Mouse (Mus musculus) kidney, postnatal 25 days (tissue): ENCODE results near the gene Ccdc148.

Experiments used
- DNase-seq, 2 experiments: peaks; one replicate each; pipeline ENCODE4 v3.0.0; 2021; ENCODE audit warnings: mixed read lengths in 2 of 2

Ccdc148 gene

GRCm38 (mm10) chr2:59160605-59160963 lies at the start of gene Ccdc148, which contains the start of gene Pkp4:
Gene Ccdc148 (minus strand): TSS chr2:59160683.
Gene Pkp4 (plus strand): TSS chr2:59160850.
- peak; percentile 96 to 98 for DNase-seq

GRCm38 (mm10) chr2:59208276-59208675 lies 47.8 kb upstream of the Ccdc148 start:
- no peak for DNase-seq

- no peak for DNase-seq
Observed at GRCm38 (mm10) chr2:59207725-59208124, 47.2 kb upstream of the Ccdc148 start.

GRCm38 (mm10) chr2:59207240-59207639 lies 46.8 kb upstream of the Ccdc148 start:
- DNase-seq = no peak

GRCm38 (mm10) chr2:59206190-59206589 lies 45.7 kb upstream of the Ccdc148 start:
- DNase-seq = no peak

- DNase-seq = no peak
Observed at GRCm38 (mm10) chr2:59205092-59205491, 44.6 kb upstream of the Ccdc148 start.

GRCm38 (mm10) chr2:59203627-59204425 lies 43.3 kb upstream of the Ccdc148 start:
- DNase-seq = no peak

- DNase-seq = no peak
Observed at GRCm38 (mm10) chr2:59202930-59203329, 42.4 kb upstream of the Ccdc148 start.

- DNase-seq = no peak
Observed at GRCm38 (mm10) chr2:59200511-59200910, 40.0 kb upstream of the Ccdc148 start.

- no peak for DNase-seq
Observed at GRCm38 (mm10) chr2:59199476-59199976, 39.0 kb upstream of the Ccdc148 start.

GRCm38 (mm10) chr2:59197156-59197555 lies 36.7 kb upstream of the Ccdc148 start:
- no peak for DNase-seq

GRCm38 (mm10) chr2:59193117-59193516 lies 32.6 kb upstream of the Ccdc148 start:
- no peak for DNase-seq

GRCm38 (mm10) chr2:59191466-59191865 lies 31.0 kb upstream of the Ccdc148 start:
- peak in 1 of 2 experiments; percentile 63 for DNase-seq

- peak in 1 of 2 experiments; percentile 59 for DNase-seq
Observed at GRCm38 (mm10) chr2:59190186-59190585, 29.7 kb upstream of the Ccdc148 start.

GRCm38 (mm10) chr2:59189661-59190185 lies 29.2 kb upstream of the Ccdc148 start:
- DNase-seq = peak in 1 of 2 experiments; percentile 41

- DNase-seq = peak in 1 of 2 experiments; percentile 22
Observed at GRCm38 (mm10) chr2:59188306-59188705, 27.8 kb upstream of the Ccdc148 start.

- peak in 1 of 2 experiments; percentile 18 for DNase-seq
Observed at GRCm38 (mm10) chr2:59186966-59187365, 26.5 kb upstream of the Ccdc148 start.

GRCm38 (mm10) chr2:59186122-59186521 lies 25.6 kb upstream of the Ccdc148 start:
- DNase-seq = peak; percentile 83 to 90

GRCm38 (mm10) chr2:59184107-59185064 lies 23.9 kb upstream of the Ccdc148 start:
- no peak for DNase-seq

GRCm38 (mm10) chr2:59183541-59183940 lies 23.1 kb upstream of the Ccdc148 start:
- peak in 1 of 2 experiments; percentile 66 for DNase-seq

GRCm38 (mm10) chr2:59181321-59182113 lies 21.0 kb upstream of the Ccdc148 start:
- DNase-seq = no peak

- no peak for DNase-seq
Observed at GRCm38 (mm10) chr2:59179487-59179886, 19.0 kb upstream of the Ccdc148 start.
